Mouse (Mus musculus) thymus, postnatal 36 days (tissue): ENCODE measurements around the gene Fam120a.

Source experiments
- DNase-seq, 2 experiments: peaks; one replicate each; pipeline ENCODE4 v3.0.0; 2022; ENCODE audit warnings: mixed read lengths in 2 of 2

Fam120a gene

GRCm38 (mm10) chr13:48911426-48911825, 56.4 kb downstream of the Fam120a start:
- DNase-seq, result no peak

GRCm38 (mm10) chr13:48905458-48905857, 62.4 kb downstream of the Fam120a start:
- DNase-seq, result no peak

GRCm38 (mm10) chr13:48895376-48895775, 72.4 kb downstream of the Fam120a start:
- DNase-seq, result no peak

GRCm38 (mm10) chr13:48890260-48890960, 77.4 kb downstream of the Fam120a start:
- DNase-seq, result no peak

GRCm38 (mm10) chr13:48878534-48878933, 89.3 kb downstream of the Fam120a start:
- peak; percentile 98 for DNase-seq

- DNase-seq, result no peak
Observed at GRCm38 (mm10) chr13:48877805-48878204, 90.0 kb downstream of the Fam120a start.

- DNase-seq, result no peak
Observed at GRCm38 (mm10) chr13:48872726-48873125, 95.1 kb downstream of the Fam120a start.

- peak in 1 of 2 experiments; percentile 42 for DNase-seq
Observed at GRCm38 (mm10) chr13:48871887-48872606, 95.8 kb downstream of the Fam120a start.

- peak; percentile 54 to 65 for DNase-seq
Observed at GRCm38 (mm10) chr13:48870771-48871731, 96.8 kb downstream of the Fam120a start, which contains the start of gene Phf2. TSS of gene Phf2 (minus strand) at chr13:48871119.

- peak; percentile 77 to 78 for DNase-seq
Observed at GRCm38 (mm10) chr13:48869950-48870770, 97.7 kb downstream of the Fam120a start.

- DNase-seq, result no peak
Observed at GRCm38 (mm10) chr13:48869600-48869949, 98.2 kb downstream of the Fam120a start.

- DNase-seq, result peak in 1 of 2 experiments; percentile 40
Observed at GRCm38 (mm10) chr13:48869088-48869487, 98.7 kb downstream of the Fam120a start.

- DNase-seq, result peak; percentile 57 to 58
Observed at GRCm38 (mm10) chr13:48864673-48865356, 103.0 kb downstream of the Fam120a start.

GRCm38 (mm10) chr13:48863556-48863955, 104.3 kb downstream of the Fam120a start:
- DNase-seq, result peak; percentile 77 to 87

- no peak for DNase-seq
Observed at GRCm38 (mm10) chr13:48861913-48862312, 105.9 kb downstream of the Fam120a start.

- no peak for DNase-seq
Observed at GRCm38 (mm10) chr13:48858779-48859178, 109.0 kb downstream of the Fam120a start.

GRCm38 (mm10) chr13:48858054-48858453, 109.8 kb downstream of the Fam120a start:
- DNase-seq, result no peak

- DNase-seq, result no peak
Observed at GRCm38 (mm10) chr13:48857246-48857932, 110.4 kb downstream of the Fam120a start.

GRCm38 (mm10) chr13:48853947-48854346, 113.9 kb downstream of the Fam120a start:
- no peak for DNase-seq

GRCm38 (mm10) chr13:48853475-48853874, 114.3 kb downstream of the Fam120a start:
- no peak for DNase-seq

- DNase-seq, result no peak
Observed at GRCm38 (mm10) chr13:48852859-48853258, 115.0 kb downstream of the Fam120a start.
